Mouse (Mus musculus) kidney, adult 9 months (tissue): ENCODE measurements around the gene Elmo3.
"Not testable (repeated sequence)": the region's sequence is repeated elsewhere in the genome, so short reads cannot be mapped to it uniquely, and the experiment has no call there.

Experiments used
- DNase-seq: peaks from one replicate; pipeline ENCODE4 v3.0.0; 2022

The Elmo3 gene

DNA sequence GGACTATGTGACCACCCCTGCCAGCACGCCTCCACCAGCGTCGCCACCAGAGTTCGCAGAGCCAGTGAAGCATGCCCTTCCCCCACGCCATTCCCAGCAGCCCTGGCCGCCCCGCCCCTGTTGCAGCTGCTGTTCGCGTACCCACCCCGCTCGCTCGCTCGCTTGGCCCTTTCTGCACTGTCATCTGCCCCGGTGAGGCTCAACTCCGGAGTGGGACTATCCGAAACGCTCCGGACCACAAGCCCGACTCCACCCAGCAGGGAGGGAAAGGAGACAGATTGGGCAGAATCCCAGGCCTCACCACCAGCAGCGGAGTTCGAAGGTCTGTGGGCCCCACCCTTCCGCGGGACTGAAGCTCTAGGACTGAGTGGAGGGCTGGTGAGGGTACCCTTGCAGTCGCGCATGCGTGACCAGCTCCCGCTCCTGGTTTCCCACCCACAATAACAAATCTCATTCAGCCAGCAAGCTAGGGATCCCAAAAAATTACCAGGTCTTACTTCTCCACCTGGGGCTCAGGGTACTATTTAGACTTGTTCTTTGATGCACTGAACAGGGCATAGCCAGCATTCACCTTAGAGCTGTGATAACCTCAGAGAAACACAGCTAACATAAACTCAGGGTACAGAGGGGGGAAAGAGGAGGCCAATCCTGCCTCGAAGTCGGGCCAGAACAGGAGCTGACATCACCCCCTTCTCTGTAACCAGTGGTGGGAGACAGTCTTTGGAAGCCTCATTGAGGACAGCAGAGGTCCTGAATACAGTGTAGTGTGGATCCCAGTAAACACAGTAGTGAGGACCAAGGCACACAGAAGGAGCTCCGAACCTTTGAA is 28.9 kb upstream of the Elmo3 start:
- DNase-seq, result no peak

GRCm38 (mm10) chr8:105278911-105279334 is 26.5 kb upstream of the Elmo3 start:
- DNase-seq, result peak; percentile 93

DNA sequence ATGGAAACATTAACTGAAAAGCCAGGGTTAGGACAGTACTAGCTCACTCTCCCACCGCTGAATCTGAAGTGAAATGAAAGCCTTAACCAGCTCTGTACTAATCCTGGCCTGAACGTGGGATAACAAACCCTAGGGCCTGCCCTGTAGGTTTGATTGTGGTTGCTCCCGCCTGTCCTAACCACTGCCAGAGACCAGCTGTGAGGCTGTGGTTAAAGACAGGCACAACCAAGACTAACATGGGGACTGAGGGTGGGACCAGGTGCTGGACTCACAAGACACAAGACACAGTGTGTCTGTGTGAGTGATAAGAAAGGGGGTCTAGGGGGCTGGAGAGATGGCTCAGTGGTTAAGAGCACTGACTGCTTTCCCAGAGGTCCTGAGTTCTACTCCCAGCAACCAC is 24.8 kb upstream of the Elmo3 start:
- no peak for DNase-seq

DNA sequence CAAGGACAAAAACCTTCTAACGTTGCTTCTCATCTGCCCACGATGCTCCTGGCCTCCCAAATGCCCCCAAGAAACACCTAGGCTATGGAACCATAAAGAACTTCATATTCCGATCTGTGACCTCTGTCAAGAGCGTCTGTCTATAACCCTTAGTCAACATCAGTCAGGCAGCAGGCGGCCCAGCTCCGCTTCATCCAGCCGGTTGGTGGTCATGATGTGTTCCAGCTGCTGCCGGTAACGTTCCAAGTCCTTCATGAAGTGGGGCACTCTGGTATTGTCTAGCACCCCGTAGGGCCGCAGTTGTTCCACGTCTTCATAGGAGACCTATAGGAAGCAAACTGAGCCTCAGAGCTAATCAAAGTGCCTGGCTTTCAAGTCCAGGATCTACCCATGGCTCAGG is 23.6 kb upstream of the Elmo3 start:
- no peak for DNase-seq

- DNase-seq, result no peak
These were observed 23.2 kb upstream of the Elmo3 start for GRCm38 (mm10) chr8:105282239-105282638.

GRCm38 (mm10) chr8:105283074-105283473 is 22.3 kb upstream of the Elmo3 start:
- DNase-seq, result no peak

DNA sequence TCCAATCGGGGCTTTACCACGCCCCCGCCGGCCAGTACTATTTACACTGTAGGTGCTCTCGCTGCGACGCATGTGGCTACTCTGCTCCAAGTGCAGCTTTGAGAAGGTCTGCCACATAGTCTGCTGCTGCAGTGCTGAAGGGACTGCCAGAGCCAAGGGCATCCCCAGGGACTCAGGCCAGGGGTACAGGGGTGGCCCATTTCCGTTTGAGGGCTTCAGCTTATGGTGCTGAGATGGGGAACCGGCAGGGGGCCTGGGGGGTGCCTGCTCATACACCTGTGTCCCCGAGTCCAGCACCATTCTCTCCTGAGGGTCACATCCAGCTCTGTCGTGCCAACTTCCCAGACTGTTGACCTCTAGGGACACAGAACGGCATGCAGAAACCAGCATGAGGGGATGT is 19.9 kb upstream of the Elmo3 start:
- DNase-seq, result no peak

- no peak for DNase-seq
These were observed 18.5 kb upstream of the Elmo3 start for GRCm38 (mm10) chr8:105286907-105287306.

- no peak for DNase-seq
These were observed 17.2 kb upstream of the Elmo3 start for GRCm38 (mm10) chr8:105288231-105288630.

- peak; percentile 91 for DNase-seq
These were observed 16.3 kb upstream of the Elmo3 start for GRCm38 (mm10) chr8:105288958-105289732.

- DNase-seq, result no peak
These were observed 15.5 kb upstream of the Elmo3 start, which contains the start of gene 4931428F04Rik for GRCm38 (mm10) chr8:105289805-105290460. Gene 4931428F04Rik, minus strand, starts transcription at chr8:105289864.

DNA sequence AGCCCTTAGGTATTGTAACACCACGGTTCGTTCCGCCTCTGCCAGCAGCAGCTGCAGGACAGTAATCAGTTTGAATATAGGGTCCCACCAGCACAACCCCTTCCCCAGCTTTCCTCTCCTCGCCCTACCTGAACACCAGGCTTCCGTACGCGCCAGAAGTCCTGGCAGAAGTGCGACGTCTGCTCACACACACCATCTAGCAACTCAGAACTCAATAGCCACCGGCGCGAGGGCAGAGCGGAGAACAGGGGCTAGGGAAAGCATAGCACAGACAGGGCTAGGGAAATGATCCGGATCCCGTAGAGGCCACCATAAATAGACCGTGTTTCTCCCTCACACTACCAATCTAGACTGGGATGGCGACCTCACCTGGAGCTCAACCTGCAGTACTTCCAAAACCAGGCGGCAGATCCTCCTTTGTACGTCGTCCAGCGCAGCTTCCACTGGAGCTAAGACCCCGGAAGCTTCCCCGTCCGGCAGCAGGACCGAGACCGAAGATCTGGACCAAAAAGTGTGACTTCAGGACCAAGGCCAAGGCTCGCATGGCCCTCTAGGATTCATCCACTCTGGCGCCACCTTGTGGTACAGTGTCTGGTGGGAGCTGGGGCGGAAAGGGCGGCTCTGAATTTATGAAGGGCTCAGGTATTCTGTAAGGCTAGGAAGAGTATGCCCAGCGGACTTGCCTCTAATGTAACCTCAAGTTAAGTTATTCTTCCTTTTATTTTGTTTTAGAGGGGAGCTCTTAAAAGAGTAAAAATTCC is 14.7 kb upstream of the Elmo3 start:
- DNase-seq, result peak; percentile 92

GRCm38 (mm10) chr8:105291364-105291763 is 14.0 kb upstream of the Elmo3 start:
- not testable (repeated sequence) for DNase-seq

- not testable (repeated sequence) for DNase-seq
These were observed 13.6 kb upstream of the Elmo3 start for GRCm38 (mm10) chr8:105291802-105292201.

DNA sequence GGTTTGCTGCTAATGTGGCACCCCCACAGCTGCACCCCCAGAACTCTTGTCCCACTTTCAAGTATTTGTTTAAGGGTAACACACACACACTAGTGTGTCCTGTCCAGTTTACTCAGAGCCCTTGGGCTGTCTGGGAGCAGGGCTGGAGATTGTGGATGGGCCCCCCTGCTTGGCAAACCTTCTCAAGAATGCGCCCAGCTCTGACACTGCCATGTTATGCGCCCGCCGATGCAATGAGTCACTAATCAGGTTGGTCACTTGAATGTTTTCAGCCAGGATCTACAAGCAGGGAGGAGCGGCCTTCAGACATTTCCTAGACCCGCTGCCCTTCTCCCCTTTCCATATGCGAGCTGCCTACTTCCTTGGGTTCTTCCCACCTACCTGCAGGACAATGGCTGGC is 12.9 kb upstream of the Elmo3 start:
- no peak for DNase-seq

DNA sequence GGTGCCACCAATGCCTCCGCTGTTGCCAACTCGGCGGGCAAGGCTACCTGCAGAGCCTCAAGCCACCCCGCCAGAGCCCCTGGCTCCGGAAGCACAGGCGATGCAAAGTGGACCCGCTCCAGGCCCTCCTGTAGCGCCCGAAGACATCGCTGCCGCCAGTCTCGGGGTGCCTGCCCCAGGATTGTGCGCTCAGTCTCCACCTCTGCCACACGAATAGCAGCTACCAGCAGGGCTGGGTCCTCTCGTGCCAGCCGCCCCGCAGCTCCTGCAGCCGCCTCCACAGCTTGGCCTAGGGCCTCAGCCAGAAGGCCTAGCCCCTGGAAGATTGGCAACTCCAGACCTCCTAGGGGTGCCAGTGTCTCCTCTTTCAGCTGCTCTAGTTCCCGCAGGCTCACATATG is 12.0 kb upstream of the Elmo3 start:
- no peak for DNase-seq

DNA sequence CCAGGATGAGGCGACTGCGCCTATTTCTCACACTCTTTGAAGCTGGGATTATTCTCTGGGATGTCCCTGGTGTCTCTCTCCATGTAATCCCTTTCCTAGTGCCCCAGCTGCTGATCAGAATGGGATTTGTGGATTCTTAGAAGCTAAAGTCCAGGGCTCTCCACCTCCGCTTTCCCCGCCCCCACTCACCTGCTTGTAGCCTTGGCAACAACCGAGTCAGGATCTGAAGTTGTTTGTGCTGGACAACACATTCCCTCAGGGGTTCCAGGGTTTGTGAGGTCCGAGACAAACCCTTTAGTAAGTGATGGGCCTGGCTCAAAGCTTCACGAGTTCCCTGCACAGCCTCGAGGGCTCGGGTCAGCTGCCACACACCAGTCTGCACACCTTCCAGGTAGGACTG is 10.6 kb upstream of the Elmo3 start:
- DNase-seq, result no peak

GRCm38 (mm10) chr8:105295256-105295655 is 10.1 kb upstream of the Elmo3 start:
- no peak for DNase-seq

DNA sequence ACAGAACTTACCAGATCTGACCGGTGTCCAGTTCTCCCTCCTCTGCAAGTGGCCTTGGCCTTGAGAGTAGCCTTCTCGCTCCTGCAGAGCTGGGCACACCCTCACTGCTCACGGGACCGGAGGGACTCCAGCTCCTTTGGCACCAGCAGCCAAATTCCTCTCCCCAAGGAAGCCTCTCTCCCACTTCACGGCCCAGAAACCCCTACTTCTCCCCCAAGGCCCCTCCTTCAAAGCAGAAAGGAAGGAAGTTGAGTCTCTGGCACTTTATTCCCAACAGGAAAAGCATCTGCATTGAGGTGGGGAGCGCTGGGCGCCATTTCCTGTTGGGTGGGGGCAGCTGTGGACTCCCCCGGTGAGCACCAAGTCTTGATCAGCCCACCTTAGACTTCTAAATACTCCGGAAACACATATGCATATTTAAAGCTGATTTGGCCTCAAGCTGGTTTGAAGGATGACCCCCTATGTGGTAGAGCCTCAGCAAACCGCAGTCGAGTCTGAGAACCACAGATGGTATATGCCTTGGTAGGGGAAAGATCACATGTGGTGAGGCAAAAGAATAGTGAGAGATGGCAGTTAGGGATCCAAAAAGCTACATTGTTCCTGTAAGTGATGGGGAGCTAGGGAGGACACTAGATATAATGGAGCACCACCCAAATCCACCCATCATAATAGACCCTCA is 9.4 kb upstream of the Elmo3 start, which contains the start of gene Exoc3l:
Gene Exoc3l, minus strand, starts transcription at position 207 of the 679 bp plus-strand sequence.
- no peak for DNase-seq

- DNase-seq, result peak; percentile 95
These were observed 7.7 kb upstream of the Elmo3 start, which contains the start of gene E2f4 for GRCm38 (mm10) chr8:105297511-105298192. Gene E2f4, plus strand, starts transcription at chr8:105297663.
